In genomic region chr8:106226589-106226988, GRCm38 (mm10) we compare ENCODE assay signal across 9 mouse cellular contexts. TPM values are rescaled to one million over a fixed set of nuclear protein-coding genes. Genes with fewer than 3 reads are reported as not detected.
DNase-seq lines count a peak whose midpoint lies in the region; ATAC-seq and TF ChIP-seq lines count a peak whose summit lies in the region.
"Had no signal": no experiment of that assay in that cellular context is flagged by ENCODE, and none has a peak within 500 bp of the region (broad histone marks: within the 10 kb centered on the region; RNA-seq: fewer than 3 reads in every experiment).

No protein-coding gene starts in this region.

- TF ChIP-seq CTCF in kidney, adult 2 months (conservative IDR thresholded peaks at IDR 0.05; ENCODE audit: insufficient read depth, insufficient read length, low read depth, low read length), result peak; percentile 75

- H3K4me3 ChIP-seq in kidney, adult 2 months (ENCODE audit: insufficient read depth, low read depth, low read length), result no peak overlapping the region
- no peak overlapping the region for H3K4me3 ChIP-seq in kidney, embryonic 14.5 days (ENCODE audit: low read length)
- H3K4me3 ChIP-seq: myocyte had no signal

- no peaks in the 10 kb centered on the region; the same call in 1 of the 2 replicates for H3K36me3 ChIP-seq in kidney, adult 2 months (ENCODE audit: control insufficient read depth, insufficient read depth, low read length)
- peaks cover 69% of the 10 kb centered on the region for H3K36me3 ChIP-seq in kidney, embryonic 14.5 days (ENCODE audit: control insufficient read depth, insufficient read depth, low read length)

- H3K4me2 ChIP-seq in kidney, embryonic 14.5 days (replicated peaks; ENCODE audit: low read depth, low read length), result no peak overlapping the region

- no peak for ATAC-seq in kidney, embryonic 14.5 days (ENCODE audit: low FRiP score, low TSS enrichment)
- ATAC-seq in megakaryocyte progenitor cell, adult 5-6 weeks (replicated peaks; ENCODE audit: poor library complexity), result peak; percentile 91

- 42% methylated on average over 9 of the region's 9 CpGs for WGBS in kidney, adult 2 months
- 49% methylated on average over 9 of the region's 9 CpGs for WGBS in kidney, embryonic 14.5 days

- no peak for TF ChIP-seq POLR2A in kidney, adult 2 months (IDR thresholded peaks at IDR 0.05; ENCODE audit: low read depth, low read length)

- H3K9ac ChIP-seq in kidney, embryonic 14.5 days (ENCODE audit: low read depth, low read length), result no peak overlapping the region

- no peaks in the 10 kb centered on the region for H3K27me3 ChIP-seq in kidney, adult 2 months (replicated peaks; ENCODE audit: control insufficient read depth, insufficient read depth, low read length)
- H3K27me3 ChIP-seq in kidney, embryonic 14.5 days (ENCODE audit: control insufficient read depth, insufficient read depth, low read length), result no peaks in the 10 kb centered on the region

- no peak overlapping the region for H3K27ac ChIP-seq in kidney, adult 2 months (ENCODE audit: insufficient read depth, low read depth, low read length)
- H3K27ac ChIP-seq in kidney, embryonic 14.5 days (ENCODE audit: low read depth, low read length), result no peak overlapping the region

- no peaks in the 10 kb centered on the region for H3K4me1 ChIP-seq in kidney, adult 2 months (ENCODE audit: control insufficient read depth, insufficient read depth, low read length)
- no peaks in the 10 kb centered on the region for H3K4me1 ChIP-seq in kidney, embryonic 14.5 days (ENCODE audit: control insufficient read depth, insufficient read depth, low read length)

- peak; percentile 51 for DNase-seq in kidney, adult 2 months
- DNase-seq in CD8-positive naive resting alpha-beta T cell, adult 2 months (ENCODE audit: low read depth in 2 of 2, low spot score in 2 of 2), result peak; percentile 9 to 47
- DNase-seq in ZHBTc4 (ENCODE audit: low read depth, low spot score), result peak; percentile 78
- peak; percentile 81 for DNase-seq in embryo, embryonic 10 days (ENCODE audit: low spot score)
- peak; percentile 74 for DNase-seq in kidney, postnatal 10 days
- DNase-seq in thymus, postnatal 4 days, result peak; percentile 71

- no peaks in the 10 kb centered on the region for H3K9me3 ChIP-seq in kidney, embryonic 14.5 days (ENCODE audit: control insufficient read depth, low read length)

RNA-seq across cellular contexts. Expression of gene Prmt7, which starts 15.9 kb away (rescaled TPM):
- polyA plus RNA-seq in kidney, adult 2 months (2012; rRNA removed), result 17.3 and 17.7 TPM in 2 replicates
- polyA plus RNA-seq in kidney, embryonic 14.5 days (2014; fragmentation: Nextera tagmentation; extraction: Ambion mirVana), result 39.9 and 59.1 TPM in 2 replicates
- total RNA-seq in megakaryocyte progenitor cell, adult 5-6 weeks (2015), result 14.6 and 16.2 TPM in 2 replicates
- 41.0 and 45.8 TPM in 2 replicates for total RNA-seq in megakaryocyte progenitor cell, adult 5-6 weeks (2017)

RNA-seq across cellular contexts. Expression of gene Slc7a6os, which starts 15.9 kb away (rescaled TPM):
- polyA plus RNA-seq in kidney, adult 2 months (2012; rRNA removed), result 10.0 and 11.3 TPM in 2 replicates
- 40.8 and 44.7 TPM in 2 replicates for polyA plus RNA-seq in kidney, embryonic 14.5 days (2014; fragmentation: Nextera tagmentation; extraction: Ambion mirVana)
- 43.4 and 54.2 TPM in 2 replicates for total RNA-seq in megakaryocyte progenitor cell, adult 5-6 weeks (2015)
- 39.5 and 47.7 TPM in 2 replicates for total RNA-seq in megakaryocyte progenitor cell, adult 5-6 weeks (2017)

RNA-seq across cellular contexts. Expression of gene Slc7a6, which starts 57.9 kb away (rescaled TPM):
- polyA plus RNA-seq in kidney, adult 2 months (2012; rRNA removed), result 8.2 and 9.8 TPM in 2 replicates
- polyA plus RNA-seq in kidney, embryonic 14.5 days (2014; fragmentation: Nextera tagmentation; extraction: Ambion mirVana), result 87.4 and 90.3 TPM in 2 replicates
- 25.3 and 32.8 TPM in 2 replicates for total RNA-seq in megakaryocyte progenitor cell, adult 5-6 weeks (2015)
- 20.8 and 27.6 TPM in 2 replicates for total RNA-seq in megakaryocyte progenitor cell, adult 5-6 weeks (2017)

Comparison
In these comparisons a context has a peak if more than half of its experiments do, and no peak if none do; other contexts are left out.
1. DNase-seq: peak in every context shown above with its lines; median percentile 81 in embryo, embryonic 10 days; 78 in ZHBTc4; 74 in kidney, postnatal 10 days; 71 in thymus, postnatal 4 days; 51 in kidney, adult 2 months; 28 in CD8-positive naive resting alpha-beta T cell, adult 2 months.